Mouse (Mus musculus): ENCODE measurements around the gene Aak1. TPM values are rescaled to one million over a fixed set of nuclear protein-coding genes. Genes with fewer than 3 reads are reported as not detected.
"Not testable (repeated sequence)": the region's sequence is repeated elsewhere in the genome, so short reads cannot be mapped to it uniquely, and the experiment has no call there.

Aak1 gene
- polyA plus RNA-seq, 1 experiment from 2014 or later: 5.6 TPM

GRCm38 (mm10) chr6:87044895-87045294, 195.6 kb downstream of the Aak1 start:
- H3K27ac ChIP-seq (replicated peaks): no peak overlapping the region
- DNase-seq (ENCODE audit: low spot score) (peak; percentile 30), ATAC-seq (ENCODE audit: low FRiP score, low TSS enrichment) (peak; percentile 28; the same call in 1 of the 2 replicates)
- H3K9me3 ChIP-seq (ENCODE audit: control insufficient read depth, low read length): no peaks in the 10 kb centered on the region
- 0 out of 2 replicates have a peak, but pooled peaks cover 2% of the 10 kb centered on the region for H3K4me1 ChIP-seq (replicated peaks; ENCODE audit: control insufficient read depth, insufficient read depth)
- 0 out of 2 replicates have a peak, but pooled peaks cover 2% of the 10 kb centered on the region for H3K36me3 ChIP-seq (ENCODE audit: control insufficient read depth, insufficient read depth, low read length)
- H3K9ac ChIP-seq (ENCODE audit: low read length): no peak overlapping the region
- H3K27me3 ChIP-seq (ENCODE audit: control insufficient read depth, insufficient read depth, low read length): no peaks in the 10 kb centered on the region
- H3K4me3 ChIP-seq (ENCODE audit: low read depth, low read length): no peak overlapping the region
- TF ChIP-seq EP300 (optimal IDR thresholded peaks at IDR 0.05) (no peak), CTCF (IDR thresholded peaks at IDR 0.05; ENCODE audit: low read depth) (no peak)
- no peak overlapping the region for H3K4me2 ChIP-seq (replicated peaks; ENCODE audit: low read depth)
- 54% methylated on average over 2 of the region's 2 CpGs for WGBS

DNA sequence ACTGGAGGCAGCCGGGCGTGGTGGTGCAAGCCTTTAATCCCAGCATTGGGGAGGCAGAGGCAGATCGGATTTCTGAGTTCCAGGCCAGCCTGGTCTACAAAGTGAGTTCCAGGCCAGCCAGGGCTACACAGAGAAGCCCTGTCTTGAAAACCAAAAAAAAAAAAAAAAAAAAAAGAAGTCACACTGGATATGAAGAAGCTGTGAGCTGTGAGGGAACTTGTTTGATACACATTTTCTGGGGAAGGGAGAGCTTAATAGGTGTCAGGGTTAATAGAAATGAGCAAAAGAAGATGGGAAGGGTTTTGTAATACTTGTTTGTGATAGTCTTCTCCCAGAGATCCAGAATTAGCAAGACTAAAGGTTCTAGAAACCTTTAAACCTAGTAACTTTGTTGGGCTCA, 196.2 kb downstream of the Aak1 start:
- no peak overlapping the region for H3K4me2 ChIP-seq (replicated peaks; ENCODE audit: low read depth)
- no peak overlapping the region for H3K4me3 ChIP-seq (ENCODE audit: low read depth, low read length)
- ATAC-seq (ENCODE audit: low FRiP score, low TSS enrichment) (no peak), DNase-seq (ENCODE audit: low spot score) (no peak)
- H3K27ac ChIP-seq (replicated peaks): no peak overlapping the region
- H3K9ac ChIP-seq (ENCODE audit: low read length): no peak overlapping the region
- H3K9me3 ChIP-seq (ENCODE audit: control insufficient read depth, low read length): no peaks in the 10 kb centered on the region
- 70% methylated on average over 3 of the region's 3 CpGs for WGBS
- H3K4me1 ChIP-seq (replicated peaks; ENCODE audit: control insufficient read depth, insufficient read depth): 0 out of 2 replicates have a peak, but pooled peaks cover 2% of the 10 kb centered on the region
- no peaks in the 10 kb centered on the region for H3K27me3 ChIP-seq (ENCODE audit: control insufficient read depth, insufficient read depth, low read length)
- H3K36me3 ChIP-seq (ENCODE audit: control insufficient read depth, insufficient read depth, low read length): 0 out of 2 replicates have a peak, but pooled peaks cover 2% of the 10 kb centered on the region
- TF ChIP-seq CTCF (IDR thresholded peaks at IDR 0.05; ENCODE audit: low read depth) (no peak), EP300 (optimal IDR thresholded peaks at IDR 0.05) (no peak)

DNA sequence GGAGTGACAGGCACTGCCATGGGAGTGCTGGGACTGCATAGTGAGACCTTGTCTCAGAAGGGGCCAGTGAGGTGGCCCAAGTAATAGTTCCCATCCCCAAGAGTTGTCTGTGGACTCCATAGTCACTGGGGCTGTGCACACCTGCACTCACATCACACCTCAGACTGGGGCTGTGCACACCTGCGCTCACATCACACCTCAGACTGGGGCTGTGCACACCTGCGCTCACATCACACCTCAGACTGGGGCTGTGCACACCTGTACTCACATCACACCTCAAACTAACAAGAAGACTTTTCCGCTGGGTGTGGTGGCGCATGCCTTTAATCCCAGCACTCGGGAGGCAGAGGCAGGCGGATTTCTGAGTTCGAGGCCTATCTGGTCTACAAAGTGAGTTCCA, 199.4 kb downstream of the Aak1 start:
- H3K4me2 ChIP-seq (replicated peaks; ENCODE audit: low read depth); H3K4me3 ChIP-seq (ENCODE audit: low read depth, low read length); H3K4me1 ChIP-seq (replicated peaks; ENCODE audit: control insufficient read depth, insufficient read depth); ATAC-seq (ENCODE audit: low FRiP score, low TSS enrichment); H3K9me3 ChIP-seq (ENCODE audit: control insufficient read depth, low read length); DNase-seq (ENCODE audit: low spot score); H3K27me3 ChIP-seq (ENCODE audit: control insufficient read depth, insufficient read depth, low read length); H3K9ac ChIP-seq (ENCODE audit: low read length); H3K27ac ChIP-seq (replicated peaks): not testable (repeated sequence)
- peaks cover 16% of the 10 kb centered on the region for H3K36me3 ChIP-seq (ENCODE audit: control insufficient read depth, insufficient read depth, low read length)
- 97% methylated on average over 7 of the region's 7 CpGs for WGBS

DNA sequence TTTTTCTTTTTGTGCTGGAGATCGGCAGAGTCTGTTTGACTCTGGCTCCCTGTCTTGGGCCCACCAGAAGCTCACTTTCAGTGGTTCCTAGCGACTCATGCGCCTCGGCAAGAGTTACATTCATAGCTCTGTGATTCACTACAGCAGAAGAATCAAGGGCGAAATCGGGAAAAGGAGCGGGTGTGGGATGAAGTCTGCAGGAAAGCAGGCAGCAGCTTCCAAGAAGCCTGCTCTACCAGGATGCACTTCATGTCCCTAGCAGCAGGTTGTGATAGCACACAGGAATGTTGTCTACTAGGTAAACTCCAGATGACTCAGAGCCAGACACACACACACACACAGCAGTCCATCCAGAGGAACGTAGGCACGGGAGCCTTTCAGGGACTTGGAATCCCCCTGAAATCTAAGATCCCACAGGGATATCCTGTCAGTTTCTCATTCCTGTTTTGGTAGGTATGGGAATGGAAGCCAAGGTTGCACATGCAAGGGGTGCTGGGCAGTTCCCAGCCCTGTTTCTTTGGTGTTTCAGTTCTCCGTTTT, 202.6 kb downstream of the Aak1 start:
- no peaks in the 10 kb centered on the region for H3K27me3 ChIP-seq (ENCODE audit: control insufficient read depth, insufficient read depth, low read length)
- H3K4me1 ChIP-seq (replicated peaks; ENCODE audit: control insufficient read depth, insufficient read depth): no peaks in the 10 kb centered on the region
- no peak overlapping the region for H3K9ac ChIP-seq (ENCODE audit: low read length)
- TF ChIP-seq CTCF (IDR thresholded peaks at IDR 0.05; ENCODE audit: low read depth) (no peak), EP300 (optimal IDR thresholded peaks at IDR 0.05) (no peak)
- no peak overlapping the region for H3K4me2 ChIP-seq (replicated peaks; ENCODE audit: low read depth)
- no peak overlapping the region for H3K27ac ChIP-seq (replicated peaks)
- H3K36me3 ChIP-seq (ENCODE audit: control insufficient read depth, insufficient read depth, low read length): peaks cover 23% of the 10 kb centered on the region
- DNase-seq (ENCODE audit: low spot score) (no peak), ATAC-seq (ENCODE audit: low FRiP score, low TSS enrichment) (no peak)
- 80% methylated on average over 10 of the region's 10 CpGs for WGBS
- H3K4me3 ChIP-seq (ENCODE audit: low read depth, low read length): no peak overlapping the region
- no peaks in the 10 kb centered on the region for H3K9me3 ChIP-seq (ENCODE audit: control insufficient read depth, low read length)

Other genes with a start within 250 kb of the Aak1 start
- gene Asprv1, start 221.4 kb upstream of the Aak1 start, polyA plus RNA-seq (2015; fragmentation: Nextera tagmentation; extraction: Ambion mirVana): 2,145 and 2,418 TPM in 2 replicates
- 24.4 and 27.3 TPM in 2 replicates for gene Mxd1, start 180.4 kb upstream of the Aak1 start, polyA plus RNA-seq (2015; fragmentation: Nextera tagmentation; extraction: Ambion mirVana)
- gene Snrnp27, start 165.0 kb upstream of the Aak1 start, polyA plus RNA-seq (2015; fragmentation: Nextera tagmentation; extraction: Ambion mirVana): 82.7 and 90.8 TPM in 2 replicates
- gene Gmcl1, start 116.1 kb upstream of the Aak1 start, polyA plus RNA-seq (2015; fragmentation: Nextera tagmentation; extraction: Ambion mirVana): 11.6 and 14.0 TPM in 2 replicates
- 111 and 114 TPM in 2 replicates for gene Anxa4, start 55.9 kb upstream of the Aak1 start, polyA plus RNA-seq (2015; fragmentation: Nextera tagmentation; extraction: Ambion mirVana)
- 76.6 and 80.9 TPM in 2 replicates for gene Nfu1, start 159.7 kb downstream of the Aak1 start, polyA plus RNA-seq (2015; fragmentation: Nextera tagmentation; extraction: Ambion mirVana)
- 14.5 and 17.4 TPM in 2 replicates for gene Gfpt1, start 193.3 kb downstream of the Aak1 start, polyA plus RNA-seq (2015; fragmentation: Nextera tagmentation; extraction: Ambion mirVana)

Measured in stomach, postnatal 0 days (tissue).